Mouse (Mus musculus) gastrocnemius, adult 2 months (tissue): ENCODE data around the gene 1700113H08Rik. TPM values are rescaled to one million over a fixed set of nuclear protein-coding genes. Genes with fewer than 3 reads are reported as not detected.

Experiments used
- DNase-seq: peaks from one replicate; pipeline ENCODE4 v3.0.0; 2022
- H3K27ac ChIP-seq: fragments of 200-600 bp; 2 replicates; pipeline ENCODE4 v1.8.1; 2022; ENCODE audit warnings: mild to moderate bottlenecking
- H3K4me3 ChIP-seq: fragments of 200-600 bp; 2 replicates; pipeline ENCODE4 v1.8.1; 2022; ENCODE audit warnings: mild to moderate bottlenecking, moderate library complexity
- CTCF ChIP-seq: fragments of 200-600 bp; IDR thresholded peaks from 2 replicates; pipeline ENCODE4 v1.8.1; 2022; ENCODE audit warnings: antibody characterized with exemption, mild to moderate bottlenecking, moderate library complexity
- intact Hi-C: fragments of 180-260 bp; cut with DNase I; formaldehyde crosslinking; loops from one replicate; pipeline ENCODE4 v1.15.1; 2025
- long read RNA-seq, 2 experiments: library from polyadenylated mRNA; stranded (forward); transcript quantifications; one replicate each; pipeline ENCODE4 v2.0.0; 2021
- total RNA-seq, 2 experiments: library from RNA; stranded (reverse); gene quantifications; 2 replicates each; pipeline ENCODE4 v1.2.3; 2021

Gene 1700113H08Rik
- total RNA-seq: under 1 TPM; 0.66 to 0.70 TPM
- long read RNA-seq, experiment 1, partial matches to known transcripts: 0 of 1 reads
- long read RNA-seq, experiment 1, other reads (novel, unspliced or antisense): 1 of 1 reads
- long read RNA-seq, experiment 2: 0 reads

- peak within 1 kb of the TSS; percentile 61 for H3K4me3 ChIP-seq
Measured at GRCm38 (mm10) chr10:87057500-87058250, at the start of gene 1700113H08Rik. TSS of gene 1700113H08Rik (plus strand) at chr10:87058045.

GRCm38 (mm10) chr10:87008215-87008499 lies 49.7 kb upstream of the 1700113H08Rik start:
- Histone ChIP-seq H3K4me3 (no peak overlapping the region), H3K27ac (no peak overlapping the region)
- intact Hi-C loops: no loop called here
- no peak for DNase-seq
- no peak for TF ChIP-seq CTCF

More at GRCm38 (mm10) chr10:87057500-87058250, at the start of gene 1700113H08Rik:
- no peak for DNase-seq
- no peak within 1 kb of the TSS for H3K27ac ChIP-seq
- TF ChIP-seq CTCF: peak; percentile 17; the same call in 1 of the 2 replicates
- intact Hi-C loops: no loop called here

- no peak overlapping the region for H3K27ac ChIP-seq
- intact Hi-C loops: no loop called here
- no peak overlapping the region for H3K4me3 ChIP-seq
- TF ChIP-seq CTCF: no peak
- no peak for DNase-seq
Measured at GRCm38 (mm10) chr10:87012087-87012486, 45.8 kb upstream of the 1700113H08Rik start.

GRCm38 (mm10) chr10:87014391-87014965 lies 43.4 kb upstream of the 1700113H08Rik start:
- DNase-seq: no peak
- TF ChIP-seq CTCF: no peak
- H3K4me3 ChIP-seq: no peak overlapping the region
- intact Hi-C loops: no loop called here
- no peak overlapping the region for H3K27ac ChIP-seq

- no peak for DNase-seq
- intact Hi-C loops: no loop called here
- TF ChIP-seq CTCF: no peak
Measured at GRCm38 (mm10) chr10:87015403-87015802, 42.4 kb upstream of the 1700113H08Rik start.

GRCm38 (mm10) chr10:87016151-87016692 lies 41.6 kb upstream of the 1700113H08Rik start:
- Histone ChIP-seq H3K27ac (no peak overlapping the region), H3K4me3 (no peak overlapping the region)
- intact Hi-C loops: no loop called here
- no peak for DNase-seq
- TF ChIP-seq CTCF: no peak

More at GRCm38 (mm10) chr10:87015403-87015802, 42.4 kb upstream of the 1700113H08Rik start:
- H3K4me3 ChIP-seq: no peak overlapping the region
- no peak overlapping the region for H3K27ac ChIP-seq

- intact Hi-C loops: no loop called here
- no peak for DNase-seq
- no peak for TF ChIP-seq CTCF
- Histone ChIP-seq H3K27ac (no peak overlapping the region), H3K4me3 (no peak overlapping the region)
Measured at GRCm38 (mm10) chr10:87018876-87019275, 39.0 kb upstream of the 1700113H08Rik start.

- intact Hi-C loops: loop anchor here (2.0 kb wide), 1 partner anchor 50 kb away; no protein-coding TSS in a partner anchor
- no peak overlapping the region for H3K4me3 ChIP-seq
- peak; percentile 30 for TF ChIP-seq CTCF
- peak; percentile 47 for DNase-seq
- H3K27ac ChIP-seq: no peak overlapping the region
Measured at GRCm38 (mm10) chr10:87020711-87021110, 37.1 kb upstream of the 1700113H08Rik start.

GRCm38 (mm10) chr10:87024884-87025283 lies 33.0 kb upstream of the 1700113H08Rik start:
- peak; percentile 92 for TF ChIP-seq CTCF
- no peak overlapping the region for H3K4me3 ChIP-seq
- intact Hi-C loops: loop anchor here (1.0 kb wide), 1 partner anchor 479 kb away; no protein-coding TSS in a partner anchor
- no peak overlapping the region for H3K27ac ChIP-seq
- DNase-seq: peak; percentile 85

- no peak for DNase-seq
- Histone ChIP-seq H3K27ac (no peak overlapping the region), H3K4me3 (no peak overlapping the region)
- intact Hi-C loops: no loop called here
- no peak for TF ChIP-seq CTCF
Measured at GRCm38 (mm10) chr10:87032768-87033167, 25.1 kb upstream of the 1700113H08Rik start.

- intact Hi-C loops: no loop called here
- DNase-seq: no peak
- Histone ChIP-seq H3K4me3 (no peak overlapping the region), H3K27ac (no peak overlapping the region)
- no peak for TF ChIP-seq CTCF
Measured at GRCm38 (mm10) chr10:87035866-87036265, 22.0 kb upstream of the 1700113H08Rik start.

GRCm38 (mm10) chr10:87036271-87036703 lies 21.6 kb upstream of the 1700113H08Rik start:
- no peak for TF ChIP-seq CTCF
- intact Hi-C loops: no loop called here
- DNase-seq: no peak
- no peak overlapping the region for H3K27ac ChIP-seq
- H3K4me3 ChIP-seq: no peak overlapping the region

GRCm38 (mm10) chr10:87037062-87037461 lies 20.8 kb upstream of the 1700113H08Rik start:
- TF ChIP-seq CTCF: no peak
- no peak for DNase-seq
- intact Hi-C loops: no loop called here
- Histone ChIP-seq H3K4me3 (no peak overlapping the region), H3K27ac (no peak overlapping the region)
